Mouse (Mus musculus): ENCODE data around the gene Cacna2d3. TPM values are rescaled to one million over a fixed set of nuclear protein-coding genes. Genes with fewer than 3 reads are reported as not detected.

The Cacna2d3 gene
- total and polyA plus RNA-seq, 3 experiments = not detected

GRCm38 (mm10) chr14:29137614-29138013 is 584.0 kb downstream of the Cacna2d3 start:
- no peak overlapping the region for H3K9ac ChIP-seq (ENCODE audit: control insufficient read depth, low read depth, low read length, poor library complexity, severe bottlenecking)
- no peak overlapping the region for H3K27ac ChIP-seq (ENCODE audit: control insufficient read depth, low read depth, low read length)
- no peak for TF ChIP-seq MAZ (IDR thresholded peaks at IDR 0.05; ENCODE audit: low read depth, low read length)
- no peak for TF ChIP-seq SMC3 (IDR thresholded peaks at IDR 0.05; ENCODE audit: low read depth, low read length)
- no peak for TF ChIP-seq TBP (IDR thresholded peaks at IDR 0.05; ENCODE audit: low read depth, low read length)
- TF ChIP-seq POLR2A (IDR thresholded peaks at IDR 0.05; ENCODE audit: control insufficient read depth in 1 of 2, insufficient read depth in 1 of 2, low read depth in 1 of 2, low read length in 2 of 2, poor library complexity in 1 of 2) = no peak
- no peak for TF ChIP-seq NRF1 (IDR thresholded peaks at IDR 0.05; ENCODE audit: insufficient read depth, low read depth, low read length, poor library complexity, severe bottlenecking)
- no peak for TF ChIP-seq RAD21 (IDR thresholded peaks at IDR 0.05; ENCODE audit: low read depth, low read length)
- TF ChIP-seq RCOR1 (IDR thresholded peaks at IDR 0.05; ENCODE audit: low read depth, low read length) = no peak
- TF ChIP-seq ZKSCAN1 (IDR thresholded peaks at IDR 0.05; ENCODE audit: low read depth, low read length) = no peak
- TF ChIP-seq ZNF384 (IDR thresholded peaks at IDR 0.05; ENCODE audit: low read depth, low read length) = no peak
- no peak for TF ChIP-seq CHD1 (IDR thresholded peaks at IDR 0.05; ENCODE audit: low read depth, low read length)
- no peak for TF ChIP-seq MYC (IDR thresholded peaks at IDR 0.05; ENCODE audit: low read depth, low read length)
- TF ChIP-seq JUND (IDR thresholded peaks at IDR 0.05; ENCODE audit: low read depth, low read length) = no peak
- no peak for TF ChIP-seq ELF1 (IDR thresholded peaks at IDR 0.05; ENCODE audit: low read depth, low read length)
- no peak for TF ChIP-seq HCFC1 (IDR thresholded peaks at IDR 0.05; ENCODE audit: low read depth, low read length)
- TF ChIP-seq USF2 (IDR thresholded peaks at IDR 0.05; ENCODE audit: borderline replicate concordance in 1 of 2, insufficient read depth in 1 of 2, low read depth in 1 of 2, low read length in 2 of 2) = no peak
- TF ChIP-seq CTCF (IDR thresholded peaks at IDR 0.05 in 2 of 3, conservative IDR thresholded peaks at IDR 0.05 in 1 of 3; ENCODE audit: control insufficient read depth in 1 of 3, insufficient read depth in 1 of 3, low read depth in 2 of 3, low read length in 3 of 3, poor library complexity in 1 of 3, severe bottlenecking in 1 of 3) = no peak
- TF ChIP-seq POLR2AphosphoS5 (IDR thresholded peaks at IDR 0.05; ENCODE audit: borderline replicate concordance, low read depth, low read length) = no peak
- no peak for TF ChIP-seq UBTF (IDR thresholded peaks at IDR 0.05; ENCODE audit: borderline replicate concordance, insufficient read depth, low read depth, low read length)
- TF ChIP-seq MAX (IDR thresholded peaks at IDR 0.05; ENCODE audit: low read length) = no peak
- no peak for TF ChIP-seq GABPA (IDR thresholded peaks at IDR 0.05; ENCODE audit: low read depth, low read length)
- no peaks in the 10 kb centered on the region for H3K27me3 ChIP-seq (ENCODE audit: control insufficient read depth in 1 of 2, insufficient read depth in 2 of 2, low read length in 2 of 2)
- no peak overlapping the region for H3K4me3 ChIP-seq (ENCODE audit: control insufficient read depth in 1 of 2, insufficient read depth in 1 of 2, low read depth in 2 of 2, low read length in 2 of 2)
- H3K4me1 ChIP-seq (ENCODE audit: control insufficient read depth in 1 of 2, insufficient read depth in 2 of 2, low read length in 2 of 2) = no peaks in the 10 kb centered on the region
- H3K36me3 ChIP-seq (ENCODE audit: control insufficient read depth in 1 of 2, insufficient read depth in 2 of 2, low read length in 2 of 2) = no peaks in the 10 kb centered on the region
- DNase-seq (ENCODE audit: low read depth, low spot score) = no peak
- H3K9me3 ChIP-seq (replicated peaks; ENCODE audit: insufficient read depth, low read length) = no peaks in the 10 kb centered on the region
- H3K79me2 ChIP-seq (ENCODE audit: control insufficient read depth, insufficient read depth, low read length, poor library complexity) = no peaks in the 10 kb centered on the region

- Histone ChIP-seq H3K9ac (ENCODE audit: control insufficient read depth, low read depth, low read length, poor library complexity, severe bottlenecking) (no peak overlapping the region), H3K36me3 (ENCODE audit: control insufficient read depth in 1 of 2, insufficient read depth in 2 of 2, low read length in 2 of 2) (no peaks in the 10 kb centered on the region), H3K27ac (ENCODE audit: control insufficient read depth, low read depth, low read length) (no peak overlapping the region), H3K9me3 (replicated peaks; ENCODE audit: insufficient read depth, low read length) (no peaks in the 10 kb centered on the region), H3K79me2 (ENCODE audit: control insufficient read depth, insufficient read depth, low read length, poor library complexity) (no peaks in the 10 kb centered on the region), H3K27me3 (ENCODE audit: control insufficient read depth in 1 of 2, insufficient read depth in 2 of 2, low read length in 2 of 2) (no peaks in the 10 kb centered on the region), H3K4me1 (ENCODE audit: control insufficient read depth in 1 of 2, insufficient read depth in 2 of 2, low read length in 2 of 2) (no peaks in the 10 kb centered on the region), H3K4me3 (ENCODE audit: control insufficient read depth in 1 of 2, insufficient read depth in 1 of 2, low read depth in 2 of 2, low read length in 2 of 2) (no peak overlapping the region)
- no peak for DNase-seq (ENCODE audit: low read depth, low spot score)
- TF ChIP-seq TCF12 (IDR thresholded peaks at IDR 0.05; ENCODE audit: low read depth, low read length) = no peak
- no peak for TF ChIP-seq KAT2A (conservative IDR thresholded peaks at IDR 0.05; ENCODE audit: low read depth, low read length)
- TF ChIP-seq CHD2 (IDR thresholded peaks at IDR 0.05; ENCODE audit: low read length) = no peak
- TF ChIP-seq TAL1 (IDR thresholded peaks at IDR 0.05; ENCODE audit: low read length) = no peak
- no peak for TF ChIP-seq JUND (IDR thresholded peaks at IDR 0.05; ENCODE audit: low read depth, low read length)
- TF ChIP-seq POLR2A (IDR thresholded peaks at IDR 0.05; ENCODE audit: control insufficient read depth in 1 of 2, insufficient read depth in 1 of 2, low read depth in 1 of 2, low read length in 2 of 2, poor library complexity in 1 of 2) = no peak
- no peak for TF ChIP-seq ZMIZ1 (IDR thresholded peaks at IDR 0.05; ENCODE audit: low read depth, low read length)
- no peak for TF ChIP-seq MXI1 (IDR thresholded peaks at IDR 0.05; ENCODE audit: low read depth, low read length)
- no peak for TF ChIP-seq ZKSCAN1 (IDR thresholded peaks at IDR 0.05; ENCODE audit: low read depth, low read length)
- TF ChIP-seq GATA1 (IDR thresholded peaks at IDR 0.05; ENCODE audit: low read depth, low read length) = no peak
Observed at GRCm38 (mm10) chr14:29137006-29137579, 584.6 kb downstream of the Cacna2d3 start.

Measured in MEL (cell line).